ENCODE assay signal across 8 mouse cellular contexts in genomic region chr19:5797381-5798111, GRCm38 (mm10). TPM values are rescaled to one million over a fixed set of nuclear protein-coding genes. Genes with fewer than 3 reads are reported as not detected.
DNase-seq lines count a peak whose midpoint lies in the region; ATAC-seq and TF ChIP-seq lines count a peak whose summit lies in the region.

No protein-coding gene starts in this region.

- H3K9ac ChIP-seq in heart, embryonic 13.5 days: peak overlapping the region; percentile 100
- peak overlapping the region; percentile 49 for H3K9ac ChIP-seq in liver, embryonic 15.5 days

- peaks cover 56% of the 10 kb centered on the region for H3K36me3 ChIP-seq in heart, embryonic 13.5 days
- peaks cover 62% of the 10 kb centered on the region for H3K36me3 ChIP-seq in liver, embryonic 15.5 days (replicated peaks)

- H3K27me3 ChIP-seq in heart, embryonic 13.5 days (replicated peaks): no peaks in the 10 kb centered on the region
- no peaks in the 10 kb centered on the region for H3K27me3 ChIP-seq in liver, embryonic 15.5 days

- peak overlapping the region; percentile 100 for H3K27ac ChIP-seq in layer of hippocampus, adult 2 months
- peak overlapping the region; percentile 31; the same call in 1 of the 2 replicates for H3K27ac ChIP-seq in bone marrow, adult 2 months (ENCODE audit: control insufficient read depth, insufficient read depth, low read depth, low read length, poor library complexity)
- H3K27ac ChIP-seq in heart, embryonic 13.5 days (replicated peaks): peak overlapping the region; percentile 77
- peak overlapping the region; percentile 93 for H3K27ac ChIP-seq in liver, embryonic 15.5 days (replicated peaks)

- no peaks in the 10 kb centered on the region for H3K9me3 ChIP-seq in heart, embryonic 13.5 days
- H3K9me3 ChIP-seq in liver, embryonic 15.5 days (replicated peaks): no peaks in the 10 kb centered on the region

- ATAC-seq in heart, embryonic 13.5 days (ENCODE audit: extremely low read depth, insufficient number of reproducible peaks, low FRiP score, low TSS enrichment): no peak
- no peak for ATAC-seq in liver, embryonic 15.5 days (ENCODE audit: insufficient read depth)

- TF ChIP-seq CTCF in layer of hippocampus, adult 2 months (conservative IDR thresholded peaks at IDR 0.05): no peak
- no peak for TF ChIP-seq CTCF in bone marrow, adult 2 months (IDR thresholded peaks at IDR 0.05; ENCODE audit: control insufficient read depth, insufficient read depth, low read length)

- DNase-seq in layer of hippocampus, adult 2 months (ENCODE audit: low spot score in 2 of 2): peak in 1 of 2 experiments; percentile 9
- no peak for DNase-seq in layer of hippocampus, adult 9-11 months
- DNase-seq in right cerebral cortex, postnatal 10 days (ENCODE audit: low spot score in 2 of 2): no peak
- no peak for DNase-seq in thymus, postnatal 4 days
- no peak for DNase-seq in frontal cortex, postnatal 25 days (ENCODE audit: low spot score in 2 of 2)

- peak overlapping the region; percentile 97 for H3K4me3 ChIP-seq in layer of hippocampus, adult 2 months
- peak overlapping the region; percentile 7 for H3K4me3 ChIP-seq in bone marrow, adult 2 months (replicated peaks; ENCODE audit: control insufficient read depth, low read depth, low read length)
- peak overlapping the region; percentile 95 for H3K4me3 ChIP-seq in heart, embryonic 13.5 days
- peak overlapping the region; percentile 84 for H3K4me3 ChIP-seq in liver, embryonic 15.5 days (replicated peaks)

- H3K4me1 ChIP-seq in bone marrow, adult 2 months (ENCODE audit: control insufficient read depth, insufficient read depth, low read length): no peaks in the 10 kb centered on the region; the same call in 1 of the 2 replicates
- peaks cover 39% of the 10 kb centered on the region for H3K4me1 ChIP-seq in heart, embryonic 13.5 days
- peaks cover 54% of the 10 kb centered on the region for H3K4me1 ChIP-seq in liver, embryonic 15.5 days (replicated peaks)

- no peak for TF ChIP-seq POLR2A in bone marrow, adult 2 months (IDR thresholded peaks at IDR 0.05; ENCODE audit: borderline replicate concordance, control insufficient read depth, low read depth, low read length)

- WGBS in bone marrow, adult 2 months: 13% methylated on average over 7 of the region's 7 CpGs
- WGBS in heart, embryonic 13.5 days: 12% methylated on average over 7 of the region's 7 CpGs
- 29% methylated on average over 7 of the region's 7 CpGs for WGBS in liver, embryonic 15.5 days (ENCODE audit: insufficient replicate concordance)

- H3K4me2 ChIP-seq in heart, embryonic 13.5 days: peak overlapping the region; percentile 84
- H3K4me2 ChIP-seq in liver, embryonic 15.5 days: peak overlapping the region; percentile 77

RNA-seq across cellular contexts. Expression of gene Scyl1, which starts 26.3 kb away (rescaled TPM):
- total RNA-seq in layer of hippocampus, adult 2 months (2021): 10 to 100 TPM; 74.1 to 80.9 TPM
- polyA plus RNA-seq in bone marrow, adult 2 months (2011; ENCODE audit: insufficient read depth, insufficient read length, low replicate concordance, missing spikeins): 26.8 and 38.8 TPM in 2 replicates
- 55.8 and 59.6 TPM in 2 replicates for polyA plus RNA-seq in heart, embryonic 13.5 days (2015; fragmentation: Nextera tagmentation; extraction: Ambion mirVana)
- 21.1 and 24.4 TPM in 2 replicates for polyA plus RNA-seq in liver, embryonic 15.5 days (2015; fragmentation: Nextera tagmentation; extraction: Ambion mirVana)

RNA-seq across cellular contexts. Expression of gene Ltbp3, which starts 56.8 kb away (rescaled TPM):
- 10 to 100 TPM; 23.8 to 30.0 TPM for total RNA-seq in layer of hippocampus, adult 2 months (2021)
- 10.5 and 13.4 TPM in 2 replicates for polyA plus RNA-seq in bone marrow, adult 2 months (2011; ENCODE audit: insufficient read depth, insufficient read length, low replicate concordance, missing spikeins)
- 22.5 and 24.7 TPM in 2 replicates for polyA plus RNA-seq in heart, embryonic 13.5 days (2015; fragmentation: Nextera tagmentation; extraction: Ambion mirVana)
- polyA plus RNA-seq in liver, embryonic 15.5 days (2015; fragmentation: Nextera tagmentation; extraction: Ambion mirVana): 1.2 and 3.4 TPM in 2 replicates

Comparison
In these comparisons a context has a peak if more than half of its experiments do, and no peak if none do; other contexts are left out.
1. H3K27ac ChIP-seq: peak in every context shown above with its lines; median percentile 100 in layer of hippocampus, adult 2 months; 93 in liver, embryonic 15.5 days; 77 in heart, embryonic 13.5 days; 31 in bone marrow, adult 2 months.
2. H3K4me3 ChIP-seq: peak in every context shown above with its lines; median percentile 97 in layer of hippocampus, adult 2 months; 95 in heart, embryonic 13.5 days; 84 in liver, embryonic 15.5 days; 7 in bone marrow, adult 2 months.